Mouse (Mus musculus): Measurements from ENCODE around the gene Aldh6a1. TPM values are rescaled to one million over a fixed set of nuclear protein-coding genes. Genes with fewer than 3 reads are reported as not detected.

Aldh6a1 gene
- polyA plus RNA-seq, 1 experiment from 2014 or later = 72.9 TPM

- no peak for ATAC-seq (replicated peaks; ENCODE audit: extremely low read depth, insufficient read depth, low FRiP score)
- no peak overlapping the region for H3K4me3 ChIP-seq (ENCODE audit: low read length)
- no peaks in the 10 kb centered on the region for H3K27me3 ChIP-seq (ENCODE audit: control insufficient read depth, insufficient read depth, low read length)
- 92% methylated on average over 6 of the region's 6 CpGs for WGBS
- H3K9me3 ChIP-seq (replicated peaks; ENCODE audit: control insufficient read depth, low read length) = no peaks in the 10 kb centered on the region
- no peak overlapping the region for H3K27ac ChIP-seq (ENCODE audit: low read length)
- H3K4me2 ChIP-seq (ENCODE audit: low read depth, low read length) = no peak overlapping the region
- no peak overlapping the region for H3K9ac ChIP-seq (ENCODE audit: low read length)
- H3K36me3 ChIP-seq (ENCODE audit: control insufficient read depth, insufficient read depth) = no peaks in the 10 kb centered on the region
- H3K4me1 ChIP-seq (ENCODE audit: control insufficient read depth, insufficient read depth, low read length) = peaks cover 8% of the 10 kb centered on the region
These were observed 46.3 kb downstream of the Aldh6a1 start for GRCm38 (mm10) chr12:84404541-84404940.

- no peak overlapping the region for H3K4me2 ChIP-seq (ENCODE audit: low read depth, low read length)
- H3K9me3 ChIP-seq (replicated peaks; ENCODE audit: control insufficient read depth, low read length) = no peaks in the 10 kb centered on the region
- no peak for ATAC-seq (replicated peaks; ENCODE audit: extremely low read depth, insufficient read depth, low FRiP score)
- H3K27me3 ChIP-seq (ENCODE audit: control insufficient read depth, insufficient read depth, low read length) = no peaks in the 10 kb centered on the region
- no peak overlapping the region for H3K9ac ChIP-seq (ENCODE audit: low read length)
- H3K36me3 ChIP-seq (ENCODE audit: control insufficient read depth, insufficient read depth) = no peaks in the 10 kb centered on the region
- H3K4me1 ChIP-seq (ENCODE audit: control insufficient read depth, insufficient read depth, low read length) = peaks cover 4% of the 10 kb centered on the region
- 0 out of 2 replicates have a peak overlapping the region, but pooled peaks have one; percentile 14 for H3K27ac ChIP-seq (ENCODE audit: low read length)
- no peak overlapping the region for H3K4me3 ChIP-seq (ENCODE audit: low read length)
- 44% methylated on average over 9 of the region's 9 CpGs for WGBS
These were observed 47.9 kb downstream of the Aldh6a1 start for GRCm38 (mm10) chr12:84402923-84403322.

- WGBS = 61% methylated on average over 3 of the region's 3 CpGs
- H3K9ac ChIP-seq (ENCODE audit: low read length) = no peak overlapping the region
These were observed 50.2 kb downstream of the Aldh6a1 start for GRCm38 (mm10) chr12:84400653-84401052.

GRCm38 (mm10) chr12:84400068-84400467 is 50.7 kb downstream of the Aldh6a1 start:
- H3K27me3 ChIP-seq (ENCODE audit: control insufficient read depth, insufficient read depth, low read length) = no peaks in the 10 kb centered on the region
- H3K9ac ChIP-seq (ENCODE audit: low read length) = no peak overlapping the region
- WGBS = 66% methylated on average over 3 of the region's 3 CpGs
- no peak overlapping the region for H3K4me3 ChIP-seq (ENCODE audit: low read length)
- ATAC-seq (replicated peaks; ENCODE audit: extremely low read depth, insufficient read depth, low FRiP score) = no peak
- H3K36me3 ChIP-seq (ENCODE audit: control insufficient read depth, insufficient read depth) = no peaks in the 10 kb centered on the region
- peaks cover 4% of the 10 kb centered on the region; the same call in 1 of the 2 replicates for H3K4me1 ChIP-seq (ENCODE audit: control insufficient read depth, insufficient read depth, low read length)
- H3K9me3 ChIP-seq (replicated peaks; ENCODE audit: control insufficient read depth, low read length) = no peaks in the 10 kb centered on the region
- H3K4me2 ChIP-seq (ENCODE audit: low read depth, low read length) = no peak overlapping the region
- H3K27ac ChIP-seq (ENCODE audit: low read length) = no peak overlapping the region

More at GRCm38 (mm10) chr12:84400653-84401052, 50.2 kb downstream of the Aldh6a1 start:
- Histone ChIP-seq H3K9me3 (replicated peaks; ENCODE audit: control insufficient read depth, low read length) (no peaks in the 10 kb centered on the region), H3K27ac (ENCODE audit: low read length) (no peak overlapping the region), H3K4me2 (ENCODE audit: low read depth, low read length) (no peak overlapping the region), H3K36me3 (ENCODE audit: control insufficient read depth, insufficient read depth) (no peaks in the 10 kb centered on the region), H3K4me3 (ENCODE audit: low read length) (no peak overlapping the region), H3K27me3 (ENCODE audit: control insufficient read depth, insufficient read depth, low read length) (no peaks in the 10 kb centered on the region), H3K4me1 (ENCODE audit: control insufficient read depth, insufficient read depth, low read length) (peaks cover 4% of the 10 kb centered on the region; the same call in 1 of the 2 replicates)
- ATAC-seq (replicated peaks; ENCODE audit: extremely low read depth, insufficient read depth, low FRiP score) = no peak

GRCm38 (mm10) chr12:84399663-84400062 is 51.1 kb downstream of the Aldh6a1 start:
- no peaks in the 10 kb centered on the region for H3K9me3 ChIP-seq (replicated peaks; ENCODE audit: control insufficient read depth, low read length)
- 68% methylated on average over 9 of the region's 9 CpGs for WGBS
- no peak for ATAC-seq (replicated peaks; ENCODE audit: extremely low read depth, insufficient read depth, low FRiP score)
- H3K4me1 ChIP-seq (ENCODE audit: control insufficient read depth, insufficient read depth, low read length) = peaks cover 4% of the 10 kb centered on the region; the same call in 1 of the 2 replicates
- H3K4me3 ChIP-seq (ENCODE audit: low read length) = no peak overlapping the region
- no peak overlapping the region for H3K9ac ChIP-seq (ENCODE audit: low read length)
- no peak overlapping the region for H3K27ac ChIP-seq (ENCODE audit: low read length)
- H3K36me3 ChIP-seq (ENCODE audit: control insufficient read depth, insufficient read depth) = no peaks in the 10 kb centered on the region
- H3K4me2 ChIP-seq (ENCODE audit: low read depth, low read length) = no peak overlapping the region
- no peaks in the 10 kb centered on the region for H3K27me3 ChIP-seq (ENCODE audit: control insufficient read depth, insufficient read depth, low read length)

- ATAC-seq (replicated peaks; ENCODE audit: extremely low read depth, insufficient read depth, low FRiP score) = no peak
- Histone ChIP-seq H3K36me3 (ENCODE audit: control insufficient read depth, insufficient read depth) (0 out of 2 replicates have a peak, but pooled peaks cover 2% of the 10 kb centered on the region), H3K9me3 (replicated peaks; ENCODE audit: control insufficient read depth, low read length) (no peaks in the 10 kb centered on the region), H3K4me2 (ENCODE audit: low read depth, low read length) (no peak overlapping the region), H3K4me1 (ENCODE audit: control insufficient read depth, insufficient read depth, low read length) (peaks cover 4% of the 10 kb centered on the region; the same call in 1 of the 2 replicates), H3K27me3 (ENCODE audit: control insufficient read depth, insufficient read depth, low read length) (no peaks in the 10 kb centered on the region), H3K27ac (ENCODE audit: low read length) (no peak overlapping the region), H3K4me3 (ENCODE audit: low read length) (no peak overlapping the region), H3K9ac (ENCODE audit: low read length) (no peak overlapping the region)
- WGBS = 77% methylated on average over 9 of the region's 9 CpGs
These were observed 51.7 kb downstream of the Aldh6a1 start for GRCm38 (mm10) chr12:84399135-84399534.

- no peak overlapping the region for H3K4me2 ChIP-seq (ENCODE audit: low read depth, low read length)
- H3K27me3 ChIP-seq (ENCODE audit: control insufficient read depth, insufficient read depth, low read length) = no peaks in the 10 kb centered on the region
- H3K4me1 ChIP-seq (ENCODE audit: control insufficient read depth, insufficient read depth, low read length) = peaks cover 4% of the 10 kb centered on the region; the same call in 1 of the 2 replicates
- no peak overlapping the region for H3K9ac ChIP-seq (ENCODE audit: low read length)
- no peak overlapping the region for H3K4me3 ChIP-seq (ENCODE audit: low read length)
- 0 out of 2 replicates have a peak, but pooled peaks cover 2% of the 10 kb centered on the region for H3K36me3 ChIP-seq (ENCODE audit: control insufficient read depth, insufficient read depth)
- no peaks in the 10 kb centered on the region for H3K9me3 ChIP-seq (replicated peaks; ENCODE audit: control insufficient read depth, low read length)
- H3K27ac ChIP-seq (ENCODE audit: low read length) = no peak overlapping the region
- WGBS = 84% methylated on average over 5 of the region's 5 CpGs
- no peak for ATAC-seq (replicated peaks; ENCODE audit: extremely low read depth, insufficient read depth, low FRiP score)
These were observed 52.2 kb downstream of the Aldh6a1 start for GRCm38 (mm10) chr12:84398629-84399028.

GRCm38 (mm10) chr12:84397685-84398084 is 53.1 kb downstream of the Aldh6a1 start:
- H3K36me3 ChIP-seq (ENCODE audit: control insufficient read depth, insufficient read depth) = 0 out of 2 replicates have a peak, but pooled peaks cover 8% of the 10 kb centered on the region
- ATAC-seq (replicated peaks; ENCODE audit: extremely low read depth, insufficient read depth, low FRiP score) = no peak

GRCm38 (mm10) chr12:84396947-84397679 is 53.7 kb downstream of the Aldh6a1 start:
- H3K4me1 ChIP-seq (ENCODE audit: control insufficient read depth, insufficient read depth, low read length) = no peaks in the 10 kb centered on the region
- H3K9ac ChIP-seq (ENCODE audit: low read length) = no peak overlapping the region
- no peak overlapping the region for H3K4me2 ChIP-seq (ENCODE audit: low read depth, low read length)
- no peak overlapping the region for H3K4me3 ChIP-seq (ENCODE audit: low read length)
- H3K27ac ChIP-seq (ENCODE audit: low read length) = no peak overlapping the region
- 0 out of 2 replicates have a peak, but pooled peaks cover 9% of the 10 kb centered on the region for H3K36me3 ChIP-seq (ENCODE audit: control insufficient read depth, insufficient read depth)
- H3K9me3 ChIP-seq (replicated peaks; ENCODE audit: control insufficient read depth, low read length) = no peaks in the 10 kb centered on the region
- no peaks in the 10 kb centered on the region for H3K27me3 ChIP-seq (ENCODE audit: control insufficient read depth, insufficient read depth, low read length)
- no peak for ATAC-seq (replicated peaks; ENCODE audit: extremely low read depth, insufficient read depth, low FRiP score)
- WGBS = 88% methylated on average over 14 of the region's 14 CpGs

More at GRCm38 (mm10) chr12:84397685-84398084, 53.1 kb downstream of the Aldh6a1 start:
- no peak overlapping the region for H3K27ac ChIP-seq (ENCODE audit: low read length)
- H3K27me3 ChIP-seq (ENCODE audit: control insufficient read depth, insufficient read depth, low read length) = no peaks in the 10 kb centered on the region
- H3K9ac ChIP-seq (ENCODE audit: low read length) = no peak overlapping the region
- H3K4me2 ChIP-seq (ENCODE audit: low read depth, low read length) = no peak overlapping the region
- no peaks in the 10 kb centered on the region; the same call in 1 of the 2 replicates for H3K4me1 ChIP-seq (ENCODE audit: control insufficient read depth, insufficient read depth, low read length)
- no peaks in the 10 kb centered on the region for H3K9me3 ChIP-seq (replicated peaks; ENCODE audit: control insufficient read depth, low read length)
- H3K4me3 ChIP-seq (ENCODE audit: low read length) = no peak overlapping the region

Measured in heart, embryonic 16.5 days (tissue).